Mouse (Mus musculus): ENCODE measurements at regions not wholly inside any gene's neighbourhood (a gene's known extent, or its start where the extent isn't known, plus 50 kb on each side); places are given as distances from the start of the nearest gene placed in this dataset.
A peak's percentile ranks its signal among the peaks of the same experiment; 100 is the strongest.

DNA sequence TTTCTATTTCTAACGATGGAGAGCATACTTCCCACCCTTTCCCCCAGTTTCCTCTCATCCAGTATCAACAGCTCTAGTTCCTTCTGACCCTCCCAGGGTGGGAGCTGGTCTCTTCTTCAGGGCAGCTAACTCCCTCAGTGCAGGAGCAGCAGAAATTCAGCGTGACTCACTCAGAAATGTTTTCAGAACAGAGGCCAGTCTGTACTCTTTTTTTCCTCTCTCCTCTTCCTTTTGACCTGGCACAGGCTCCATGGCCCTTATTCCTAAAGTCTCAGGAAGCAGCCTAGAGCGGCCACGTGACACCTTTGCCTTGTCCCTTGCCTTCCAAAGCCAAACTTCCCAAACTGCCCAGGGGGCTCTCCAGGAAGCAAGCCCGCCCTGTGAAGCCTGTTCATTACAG, 55.4 kb downstream of the Pja1 start:
- DNase-seq (ENCODE audit: low read depth), result no peak

DNA sequence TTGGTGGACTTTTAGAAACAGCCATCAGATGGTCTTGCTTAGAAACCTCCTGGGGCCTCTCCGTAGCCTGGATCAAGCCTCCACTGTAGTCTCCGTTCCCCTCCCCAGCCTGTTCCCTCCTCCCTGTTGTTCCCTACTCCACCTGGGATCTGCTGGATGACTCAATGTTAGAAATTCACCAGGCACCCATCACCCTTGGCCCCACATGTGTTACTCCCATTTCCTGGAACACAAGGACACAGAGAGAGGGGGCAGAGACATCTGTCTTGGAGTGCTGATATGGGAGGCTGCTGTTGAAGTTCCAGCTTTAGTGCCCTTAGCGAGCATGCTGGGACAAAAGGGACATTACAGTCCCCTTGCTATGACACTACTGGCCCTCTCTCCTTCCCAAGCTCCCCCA, 60.1 kb downstream of the Pja1 start:
- DNase-seq (ENCODE audit: low read depth), result no peak

DNA sequence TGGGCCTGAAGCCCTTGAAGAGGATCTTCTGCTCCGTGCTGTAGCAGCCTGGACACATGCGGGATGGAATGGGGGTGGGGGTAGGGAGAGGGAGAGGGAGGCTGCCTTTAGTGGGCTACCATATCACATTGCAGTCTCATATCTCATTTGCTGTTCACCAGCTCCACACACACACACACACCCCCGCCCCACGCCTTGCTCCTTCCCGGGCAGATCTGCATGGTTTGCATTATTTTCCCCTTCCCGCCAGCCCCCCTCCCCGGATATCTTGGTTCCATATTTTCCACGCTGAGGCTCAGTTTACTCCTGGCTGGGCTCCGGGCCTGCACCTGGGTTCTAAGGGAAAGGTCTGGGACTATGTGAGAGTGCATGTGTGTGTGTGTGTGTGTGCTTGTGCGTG, 61.2 kb downstream of the Pja1 start:
- DNase-seq (ENCODE audit: low read depth), result no peak

DNA sequence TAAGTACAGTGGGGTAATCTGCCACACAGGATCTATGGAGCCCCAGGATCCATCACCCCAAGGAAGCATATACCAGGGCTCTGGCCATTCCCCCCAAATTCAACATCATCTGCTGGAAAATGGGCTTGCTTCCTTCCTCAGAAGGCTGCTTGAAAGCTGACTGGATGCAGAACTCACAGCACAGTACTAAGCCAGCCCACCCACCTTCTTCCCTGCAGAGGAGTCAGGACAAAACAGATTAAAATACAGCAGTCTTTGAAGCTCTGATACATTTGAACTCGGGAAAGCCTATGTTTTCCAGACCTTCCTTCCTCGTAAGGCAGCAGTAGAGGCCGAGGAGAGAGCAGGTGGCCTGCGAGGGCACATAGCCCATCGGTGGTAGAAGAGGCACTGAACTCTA, 61.7 kb downstream of the Pja1 start:
- no peak for DNase-seq (ENCODE audit: low read depth)

DNA sequence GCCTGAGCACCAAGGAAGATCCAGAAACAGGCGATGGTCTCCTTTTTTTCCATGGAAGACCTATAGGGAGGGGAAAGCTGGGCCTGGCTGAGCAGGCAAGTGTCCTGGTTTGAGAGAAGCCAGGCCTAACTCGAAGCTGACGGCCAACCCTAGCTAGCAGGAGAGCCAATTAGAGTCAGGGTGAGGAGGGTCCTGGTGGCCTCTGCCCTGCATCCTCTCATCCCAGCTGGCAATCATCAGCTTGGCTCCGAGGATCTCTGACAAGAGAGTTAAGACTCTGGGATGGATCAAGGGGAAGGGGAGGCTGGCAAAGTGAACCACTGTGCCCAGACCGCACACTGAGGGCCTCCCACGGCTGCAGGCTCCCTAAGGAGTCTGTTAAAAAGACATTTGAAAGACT, 62.3 kb downstream of the Pja1 start:
- DNase-seq (ENCODE audit: low read depth), result no peak

DNA sequence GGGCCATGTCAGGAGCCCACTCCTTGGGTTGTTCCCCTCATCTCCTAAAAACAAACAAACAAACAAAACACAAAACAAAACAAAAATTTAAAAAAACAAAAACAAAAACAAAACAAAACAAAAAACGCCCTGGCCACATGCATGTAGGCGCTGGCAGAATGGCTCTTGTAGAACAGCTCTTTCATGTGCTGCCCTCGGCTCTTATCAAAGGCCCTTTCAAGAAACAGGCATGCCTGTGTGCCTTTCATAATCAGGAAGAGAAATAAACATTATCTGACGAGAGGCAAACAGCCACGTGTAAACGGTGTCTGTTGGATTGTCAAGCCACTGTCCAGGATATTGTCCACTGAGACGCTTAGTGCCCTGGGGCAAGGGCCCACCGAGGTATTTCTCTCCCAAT, 65.2 kb downstream of the Pja1 start:
- DNase-seq (ENCODE audit: low read depth), result no peak

DNA sequence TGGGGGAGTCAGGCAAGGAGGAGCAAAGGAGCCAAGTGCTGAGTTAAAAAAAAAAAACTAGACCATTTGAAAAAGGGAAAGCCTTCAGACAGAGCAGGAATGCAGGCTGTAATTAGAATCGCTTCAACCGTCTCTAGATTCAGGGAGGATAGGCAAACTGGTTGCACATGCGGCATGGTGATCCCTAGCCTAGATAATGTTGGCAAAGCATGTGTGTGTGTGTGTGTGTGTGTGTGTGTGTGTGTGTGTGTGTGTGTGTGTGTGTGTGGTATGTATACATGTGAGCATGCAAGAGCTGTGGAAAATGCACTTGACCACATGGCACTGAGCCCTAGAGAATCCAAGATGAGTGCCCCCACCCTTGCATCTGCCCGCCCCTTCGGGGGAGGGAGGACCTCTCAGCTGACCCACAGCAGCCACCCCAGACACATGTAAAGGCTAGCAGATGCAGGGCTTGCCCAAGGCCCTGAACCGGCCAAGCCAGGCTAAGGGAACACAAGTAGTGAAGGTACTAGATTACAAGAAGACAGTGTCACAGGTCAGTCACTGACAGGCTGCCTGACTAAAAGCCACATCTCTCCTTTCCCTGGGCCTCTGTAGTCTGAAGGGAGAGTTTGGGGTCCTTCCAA, 67.4 kb downstream of the Pja1 start:
- no peak for DNase-seq (ENCODE audit: low read depth)

DNA sequence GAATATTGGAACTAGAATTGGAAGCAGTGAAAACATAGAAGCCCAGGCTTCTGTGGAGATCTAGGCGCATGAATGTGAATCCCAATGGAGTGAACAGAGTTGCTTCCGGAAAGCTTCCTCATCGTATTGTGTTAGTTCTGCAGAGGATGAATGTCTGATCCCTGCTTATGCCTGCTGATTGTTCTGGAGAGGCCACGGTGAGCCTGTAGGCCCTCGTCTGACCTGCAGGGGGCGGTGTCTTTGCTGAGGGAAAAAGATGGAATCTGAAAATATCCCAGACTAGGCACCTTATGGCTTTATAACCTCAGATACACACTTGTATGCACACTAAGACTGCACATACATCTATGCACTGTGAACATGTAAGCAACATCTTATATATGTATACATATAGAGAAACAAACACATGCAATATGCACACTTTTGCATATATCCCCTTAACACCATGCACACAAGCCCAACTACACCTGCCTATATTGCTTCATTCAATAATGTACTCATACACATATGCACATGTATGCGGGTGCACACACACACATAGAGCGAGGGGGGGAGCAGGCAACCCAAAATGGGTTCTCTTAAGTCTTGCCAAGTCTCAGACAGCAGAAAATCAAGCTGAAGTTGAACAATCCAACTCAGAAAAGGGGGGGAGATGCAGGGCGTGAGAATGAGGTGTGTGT, 68.1 kb downstream of the Pja1 start:
- peak; percentile 26 for DNase-seq (ENCODE audit: low read depth)

DNA sequence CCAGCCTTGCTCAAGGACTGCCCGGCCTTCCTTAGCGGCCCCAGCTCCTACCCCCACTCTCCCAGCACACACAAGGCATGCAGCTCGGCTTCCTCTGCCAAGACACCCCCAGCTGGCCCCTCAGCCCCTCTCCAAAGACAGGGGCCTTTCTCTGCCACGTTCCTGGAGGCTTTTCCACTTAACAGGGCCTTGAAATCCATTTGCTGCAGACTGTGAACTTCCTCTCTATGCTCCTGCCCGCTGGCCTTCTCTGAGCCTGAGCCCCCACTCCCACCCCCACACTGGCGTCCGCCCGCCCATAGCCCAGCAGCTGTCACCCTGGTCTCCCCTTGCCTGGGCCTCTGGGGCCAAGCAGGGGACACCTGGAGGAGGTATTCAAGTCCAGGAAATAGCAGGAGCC, 73.7 kb downstream of the Pja1 start:
- DNase-seq (ENCODE audit: low read depth), result no peak

DNA sequence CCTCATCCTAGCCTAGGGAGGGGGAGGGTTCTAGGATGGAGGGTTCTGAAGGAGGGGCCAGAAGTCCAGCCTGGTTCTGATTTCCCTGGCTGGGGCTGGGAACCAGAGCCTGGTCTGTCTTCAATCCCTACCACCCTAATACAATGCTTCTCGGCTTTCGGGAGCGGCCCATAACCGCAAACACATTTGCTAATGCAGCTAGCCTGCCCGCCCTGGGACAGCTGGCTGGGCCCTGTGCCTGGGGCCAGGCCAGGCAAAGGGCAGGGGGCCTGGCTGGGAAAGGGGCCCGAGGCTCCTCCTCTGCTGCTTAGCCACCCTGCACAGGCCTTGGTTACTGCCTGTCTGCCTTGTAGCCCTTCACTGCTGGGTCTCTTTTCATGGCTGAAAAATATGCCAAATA, 74.9 kb downstream of the Pja1 start:
- DNase-seq (ENCODE audit: low read depth), result no peak

DNA sequence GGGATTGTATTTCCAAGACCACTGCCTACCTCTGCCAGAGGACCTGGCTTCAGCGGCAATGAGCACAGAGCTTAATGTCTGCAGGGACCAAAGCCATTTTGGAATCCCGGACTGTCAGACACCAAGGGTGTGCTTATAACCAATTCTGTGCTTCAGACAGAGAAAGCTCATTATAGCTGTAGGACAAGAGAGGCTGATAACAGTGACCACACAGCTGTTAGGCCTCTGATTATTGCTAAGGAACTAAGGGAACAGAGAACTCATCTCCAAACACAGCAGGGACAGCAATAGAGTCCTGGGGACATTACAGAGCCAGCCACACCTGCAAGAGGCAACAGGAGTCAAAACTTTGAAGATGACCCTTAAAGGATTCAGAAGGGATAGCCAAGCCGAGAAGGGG, 76.0 kb downstream of the Pja1 start:
- no peak for DNase-seq (ENCODE audit: low read depth)

DNA sequence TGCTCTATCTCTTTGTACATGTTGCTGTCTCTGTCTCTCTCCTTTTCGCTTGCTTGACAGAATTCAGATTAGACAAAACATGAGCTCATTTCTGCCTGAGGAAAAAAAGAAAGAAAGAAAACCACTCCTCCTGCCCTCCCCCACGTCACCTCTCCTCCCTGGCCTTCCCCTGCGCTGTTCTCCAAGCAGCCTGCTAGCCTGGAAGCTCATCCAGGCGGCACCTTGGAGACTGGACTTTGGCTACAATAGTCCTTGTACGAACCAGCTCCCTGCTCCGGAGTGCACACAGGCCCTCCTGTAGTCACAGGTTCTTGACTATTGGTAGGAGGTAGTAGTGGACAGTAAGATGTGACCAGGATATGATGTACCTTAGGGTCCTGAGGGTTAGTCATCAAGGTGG, 79.4 kb downstream of the Pja1 start:
- no peak for DNase-seq (ENCODE audit: low read depth)

DNA sequence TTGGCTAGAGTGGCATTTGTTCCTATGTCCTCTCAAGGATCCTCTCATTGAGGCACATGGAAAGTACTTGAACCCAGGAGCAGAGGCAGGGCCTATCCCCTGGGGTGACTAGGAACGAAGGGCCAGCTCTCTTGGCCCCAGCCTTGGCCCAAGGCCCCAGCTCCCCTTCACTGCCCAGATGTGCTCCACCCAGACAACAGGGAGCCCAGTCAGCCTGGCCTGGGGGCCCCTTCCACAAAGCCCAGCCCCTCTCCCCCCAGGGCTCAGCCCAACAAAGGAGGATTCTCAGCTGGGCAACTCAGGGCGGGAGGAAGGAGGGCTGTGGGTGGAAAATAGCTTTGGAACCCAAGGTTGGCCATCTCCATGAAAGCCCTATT, 80.6 kb downstream of the Pja1 start:
- no peak for DNase-seq (ENCODE audit: low read depth)

DNA sequence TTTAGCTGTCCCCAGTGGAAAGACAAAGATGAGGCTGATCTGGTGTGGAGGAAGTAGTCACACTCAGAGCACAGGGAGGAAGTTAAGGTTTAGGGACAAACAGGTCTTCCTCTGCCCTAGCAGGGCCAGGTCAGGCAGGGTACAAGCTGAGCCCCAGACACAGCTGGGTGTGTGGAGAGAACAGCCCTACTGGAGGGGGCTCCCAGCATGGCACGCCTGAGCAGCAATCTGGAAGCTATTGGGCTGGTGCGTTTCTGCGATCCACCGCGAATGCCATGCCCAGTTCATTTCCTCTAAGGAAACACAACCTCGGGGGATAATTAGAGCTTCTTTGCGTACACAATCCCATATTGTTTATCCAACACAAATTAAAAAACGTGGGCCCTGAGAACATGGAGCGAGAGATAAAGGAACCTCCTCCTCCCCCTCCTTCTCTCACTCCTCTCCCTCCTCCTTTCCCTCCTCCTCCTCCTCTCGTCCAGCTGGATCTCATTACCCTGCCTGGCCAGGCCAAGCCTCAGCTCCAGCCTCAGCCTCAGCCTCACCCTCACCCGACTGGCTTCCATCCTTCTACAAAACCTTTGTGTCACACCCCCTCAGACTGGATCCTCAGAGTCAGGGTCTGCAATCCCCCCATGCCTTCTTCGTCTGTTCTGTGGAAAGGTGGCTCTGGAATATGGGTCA, 81.2 kb downstream of the Pja1 start:
- DNase-seq (ENCODE audit: low read depth), result no peak

DNA sequence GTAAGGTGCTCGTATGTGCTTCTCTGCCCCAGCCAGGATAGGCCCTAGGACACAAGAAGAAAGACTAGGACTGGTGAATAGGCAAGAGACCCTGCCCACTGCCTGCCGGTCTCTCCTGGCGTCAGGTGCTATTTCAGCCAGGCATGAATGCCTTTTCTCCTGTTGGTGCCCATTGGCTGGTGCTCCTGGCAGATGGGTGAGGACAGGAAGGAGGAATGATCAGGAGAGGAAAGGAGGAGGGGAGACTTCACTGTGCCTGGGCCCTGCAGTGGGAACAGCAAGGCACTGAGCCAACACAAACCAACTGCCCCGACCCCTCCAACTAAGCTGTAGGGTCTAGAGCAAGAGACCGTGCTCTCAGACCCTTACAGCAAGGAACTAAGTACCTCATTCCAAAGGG, 100.4 kb downstream of the Pja1 start:
- no peak for DNase-seq (ENCODE audit: low read depth)

DNA sequence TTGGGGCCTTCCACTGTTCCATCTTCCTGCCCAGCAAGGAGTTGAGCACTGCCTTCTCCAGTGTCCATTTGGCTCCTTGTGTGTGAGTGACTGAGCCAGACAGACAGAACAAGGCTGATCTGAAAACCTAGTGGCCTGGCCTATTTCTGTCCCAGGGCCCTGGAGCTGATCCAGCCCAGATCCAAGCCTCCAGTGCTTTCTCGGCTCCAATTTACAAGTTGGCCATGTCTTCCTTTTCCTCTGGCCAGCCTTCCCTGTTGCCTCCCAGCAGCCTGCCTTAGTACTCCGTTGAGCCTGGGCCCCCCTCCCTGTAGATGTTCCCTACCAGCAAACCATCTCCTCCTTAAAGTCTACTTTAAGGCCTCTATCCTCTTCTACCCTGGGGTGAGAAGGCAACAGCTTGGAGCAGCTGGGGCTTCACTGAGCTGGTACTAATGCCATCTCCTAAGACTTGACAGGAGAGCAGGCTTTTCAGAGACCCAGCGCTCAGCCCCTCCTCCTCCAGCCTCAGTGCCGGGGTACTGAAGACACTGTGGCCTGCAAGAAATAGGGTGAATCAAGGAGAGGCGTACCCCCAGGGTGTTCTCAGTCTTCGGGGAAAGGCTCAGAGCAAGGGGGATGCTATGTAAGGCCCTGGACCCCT, 101.7 kb downstream of the Pja1 start:
- no peak for DNase-seq (ENCODE audit: low read depth)

DNA sequence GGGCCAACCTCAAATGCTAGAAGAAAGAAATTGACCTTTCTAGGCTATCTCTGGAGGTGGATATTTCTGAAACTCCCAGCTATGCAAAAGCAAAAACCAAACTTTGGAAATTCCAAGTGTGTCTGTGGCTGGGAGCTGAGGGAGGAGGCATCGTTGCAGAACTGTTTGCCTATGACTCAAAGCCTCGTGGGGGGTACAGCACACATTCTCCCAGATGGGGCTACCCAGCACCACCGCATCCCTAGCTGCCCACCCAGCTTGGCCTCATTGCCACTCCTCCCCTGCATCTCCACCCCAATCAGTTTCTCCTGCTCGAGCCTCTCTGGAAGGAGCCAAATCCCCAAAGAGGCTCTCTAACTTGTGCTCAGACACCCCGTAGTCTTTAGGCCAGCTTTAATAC, 107.0 kb downstream of the Pja1 start:
- DNase-seq (ENCODE audit: low read depth), result no peak

DNA sequence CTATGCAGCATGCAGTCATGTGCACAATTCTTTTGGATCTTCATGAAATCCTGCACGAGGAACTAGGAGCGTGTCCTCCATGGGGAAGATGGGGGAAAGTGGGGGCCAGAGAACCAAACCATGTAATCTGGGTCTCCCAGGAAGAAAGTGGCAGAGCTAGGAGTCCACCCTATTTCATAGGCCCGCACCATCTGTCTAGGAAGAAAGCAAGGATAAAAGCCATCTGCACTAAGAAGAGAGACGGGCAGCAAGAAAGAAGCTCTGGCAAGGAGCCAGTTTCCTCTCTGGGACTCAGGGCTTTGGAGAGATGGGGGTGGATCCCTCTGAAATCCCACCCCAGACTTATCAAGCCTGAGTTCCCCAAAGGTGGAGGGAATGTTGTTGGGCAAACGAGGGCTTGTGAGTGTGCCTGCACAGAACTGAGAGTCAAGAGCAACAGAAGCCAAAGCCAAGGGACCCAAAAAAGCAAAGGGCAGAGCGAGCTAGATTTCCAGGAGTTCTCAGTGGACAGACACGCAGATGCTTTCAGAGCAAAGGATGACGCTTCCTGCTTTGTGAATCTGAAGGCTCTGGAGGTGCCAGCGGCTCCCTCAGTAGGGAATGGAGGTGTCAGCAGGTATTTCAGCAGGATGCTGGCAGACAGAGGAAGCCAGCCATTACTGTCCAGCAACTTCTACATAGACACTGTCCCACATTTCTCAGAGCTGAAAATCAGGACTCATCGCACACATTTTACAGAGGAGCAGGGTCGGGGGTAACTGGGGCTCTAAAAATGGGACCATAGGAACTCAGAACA, 110.8 kb downstream of the Pja1 start:
- DNase-seq (ENCODE audit: low read depth), result no peak

DNA sequence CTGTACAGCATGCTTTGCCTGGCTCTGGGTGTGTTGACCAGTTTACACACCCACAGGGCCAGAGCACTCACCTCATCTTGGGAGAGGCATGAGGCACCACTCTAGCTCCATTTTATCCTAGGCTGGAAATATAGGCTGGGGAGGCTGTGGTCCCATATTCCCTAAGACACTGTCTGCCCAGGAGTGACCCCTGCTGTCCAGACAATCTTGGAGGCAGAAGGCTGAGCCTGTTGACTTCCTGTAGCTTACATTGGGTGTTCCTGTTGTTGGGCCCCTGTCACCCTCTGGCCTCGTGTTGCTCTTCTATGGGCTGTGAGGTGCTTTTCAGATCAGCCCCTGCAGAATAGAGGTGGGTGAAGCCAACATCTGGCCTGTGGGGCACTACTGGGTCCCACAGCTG, 112.3 kb downstream of the Pja1 start:
- no peak for DNase-seq (ENCODE audit: low read depth)

DNA sequence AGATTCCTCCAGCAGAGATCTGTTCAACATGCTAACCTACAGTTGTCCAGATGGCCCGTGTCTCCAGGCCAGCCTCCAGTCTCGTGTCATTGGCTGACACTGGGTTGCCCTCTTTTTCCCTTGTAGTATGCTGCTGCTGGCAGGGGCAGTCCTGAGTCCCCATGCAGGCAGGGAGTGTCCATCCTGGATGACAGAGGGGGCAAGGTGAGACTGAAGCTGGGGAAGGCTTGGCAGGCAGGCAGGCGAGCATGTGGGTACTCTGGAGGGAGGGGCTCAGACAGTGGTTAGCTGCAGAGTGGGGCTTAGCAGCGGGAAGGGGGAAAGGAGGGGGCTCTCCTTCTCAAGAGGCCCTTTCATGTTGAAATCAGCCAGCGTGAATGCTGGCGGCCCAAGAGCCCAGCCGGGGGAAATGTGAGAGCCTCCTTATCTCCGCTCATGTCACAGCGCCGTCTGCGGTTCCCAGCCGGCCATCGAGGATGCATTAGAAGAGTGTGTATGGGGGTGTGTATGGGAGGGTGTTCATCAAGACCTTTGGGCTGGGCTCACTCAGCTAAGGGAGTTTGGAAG, 112.9 kb downstream of the Pja1 start:
- no peak for DNase-seq (ENCODE audit: low read depth)

DNA sequence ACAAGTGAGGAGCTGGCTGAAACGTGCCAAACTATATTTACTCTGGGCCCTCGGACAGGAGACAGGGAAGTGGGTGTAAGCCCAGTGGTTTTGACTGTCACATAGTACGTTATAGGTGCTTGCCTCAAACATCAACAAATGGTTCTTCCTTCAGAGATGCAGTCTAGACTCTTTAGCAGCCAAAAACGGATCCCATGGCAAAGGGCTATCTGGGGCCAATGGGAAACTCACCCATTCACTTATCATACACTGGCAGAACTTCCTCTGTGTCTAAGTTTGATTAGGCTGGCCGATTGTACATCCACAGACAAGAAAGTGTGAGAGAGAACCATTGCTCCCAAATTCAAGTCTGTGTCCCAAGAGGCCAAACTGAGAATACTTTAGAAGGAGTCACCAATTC, 115.9 kb downstream of the Pja1 start:
- no peak for DNase-seq (ENCODE audit: low read depth)

DNA sequence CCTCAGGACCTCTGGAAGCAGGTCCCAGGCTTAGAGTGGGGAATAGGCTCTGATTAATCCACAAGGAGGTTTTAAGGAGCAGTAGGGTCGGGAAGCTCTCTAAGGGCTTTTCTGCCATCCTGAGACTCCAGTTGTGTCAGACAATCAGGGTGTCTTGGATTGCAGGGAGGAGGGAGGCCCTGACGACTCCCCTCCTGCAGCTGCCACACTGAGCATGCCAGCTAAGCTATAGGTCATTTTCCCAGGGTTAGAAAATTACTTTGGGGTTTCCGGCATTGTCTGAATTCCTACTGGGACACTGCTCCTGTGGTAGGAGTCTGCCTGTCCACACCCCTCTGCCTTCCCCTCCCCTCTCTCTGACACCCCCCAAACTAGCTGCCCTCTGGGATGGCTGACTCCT, 120.8 kb downstream of the Pja1 start:
- DNase-seq (ENCODE audit: low read depth), result no peak
